Mouse (Mus musculus) heart, postnatal 4 days (tissue): ENCODE measurements around the gene Olfr411. TPM values are rescaled to one million over a fixed set of nuclear protein-coding genes. Genes with fewer than 3 reads are reported as not detected.

Source experiments
- DNase-seq: peaks from one replicate; pipeline ENCODE4 v3.0.0; 2021
- total RNA-seq, 2 experiments: library from RNA; stranded (reverse); gene quantifications; 2 replicates each; pipeline ENCODE4 v1.2.3; 2021

The Olfr411 gene
- not detected for total RNA-seq

- DNase-seq: no peak
These were observed at the start of gene Olfr411 for GRCm38 (mm10) chr11:74352550-74352949. Gene Olfr411, minus strand, starts transcription at chr11:74352650.

GRCm38 (mm10) chr11:74402126-74402525, 49.7 kb upstream of the Olfr411 start:
- peak; percentile 33 for DNase-seq

GRCm38 (mm10) chr11:74395583-74395982, 43.1 kb upstream of the Olfr411 start:
- DNase-seq: no peak

- peak; percentile 70 for DNase-seq
These were observed 41.0 kb upstream of the Olfr411 start for GRCm38 (mm10) chr11:74393489-74393888.

- no peak for DNase-seq
These were observed 40.5 kb upstream of the Olfr411 start for GRCm38 (mm10) chr11:74392903-74393302.

GRCm38 (mm10) chr11:74391899-74392298, 39.4 kb upstream of the Olfr411 start:
- DNase-seq: no peak

GRCm38 (mm10) chr11:74387203-74387602, 34.8 kb upstream of the Olfr411 start:
- DNase-seq: no peak

GRCm38 (mm10) chr11:74385674-74386073, 33.2 kb upstream of the Olfr411 start:
- DNase-seq: peak; percentile 30

GRCm38 (mm10) chr11:74379166-74379873, 26.9 kb upstream of the Olfr411 start:
- DNase-seq: no peak

- DNase-seq: peak; percentile 73
These were observed 24.4 kb upstream of the Olfr411 start for GRCm38 (mm10) chr11:74376847-74377246.

GRCm38 (mm10) chr11:74371393-74372100, 19.1 kb upstream of the Olfr411 start:
- peak; percentile 86 for DNase-seq

- no peak for DNase-seq
These were observed 9.3 kb upstream of the Olfr411 start, which contains the start of gene Olfr412 for GRCm38 (mm10) chr11:74361769-74362168. Gene Olfr412, plus strand, starts transcription at chr11:74362069.

- DNase-seq: no peak
These were observed 14.5 kb downstream of the Olfr411 start, which contains the start of gene Olfr410 for GRCm38 (mm10) chr11:74337931-74338330. Gene Olfr410, minus strand, starts transcription at chr11:74338031.

GRCm38 (mm10) chr11:74328781-74329180, 23.7 kb downstream of the Olfr411 start:
- DNase-seq: no peak

GRCm38 (mm10) chr11:74326044-74326443, 26.4 kb downstream of the Olfr411 start:
- DNase-seq: no peak

Other genes with a start within 250 kb of the Olfr411 start
- not detected for gene Olfr401, start 238.9 kb downstream of the Olfr411 start, total RNA-seq
- gene Olfr402, start 199.1 kb downstream of the Olfr411 start, total RNA-seq: not detected
- gene Olfr403, start 166.4 kb downstream of the Olfr411 start, total RNA-seq: not detected
- gene Olfr43, start 141.3 kb downstream of the Olfr411 start, total RNA-seq: not detected
- gene Olfr406, start 92.8 kb downstream of the Olfr411 start, total RNA-seq: not detected
- gene Olfr59, start 68.9 kb downstream of the Olfr411 start, total RNA-seq: not detected
- not detected for gene Olfr410, start 14.6 kb downstream of the Olfr411 start, total RNA-seq
- not detected for gene Olfr412, start 9.4 kb upstream of the Olfr411 start, total RNA-seq